Mouse (Mus musculus) kidney, embryonic 14.5 days (tissue): ENCODE data around the gene Ostm1. TPM values are rescaled to one million over a fixed set of nuclear protein-coding genes. Genes with fewer than 3 reads are reported as not detected.

ENCODE experiments used
- ATAC-seq: fragments of 200-750 bp; cut with Nextera tagmentation; 2 replicates; pipeline ENCODE4 v1.8.0; 2017; ENCODE audit warnings: moderate number of reproducible peaks, mild to moderate bottlenecking, moderate TSS enrichment, moderate library complexity; ENCODE audit not compliant: low FRiP score, low TSS enrichment
- H3K27ac ChIP-seq: fragments of 300-500 bp; sonication (generic); 2 replicates; pipeline ENCODE4 v1.5.1; 2014; ENCODE audit warnings: low read depth, mild to moderate bottlenecking, low read length, moderate library complexity, mixed read lengths
- H3K27me3 ChIP-seq: fragments of 300-500 bp; sonication (generic); 2 replicates; pipeline ENCODE4 v1.6.1; 2014; ENCODE audit warnings: mild to moderate bottlenecking, low read length; ENCODE audit not compliant: control insufficient read depth, insufficient read depth
- H3K36me3 ChIP-seq: fragments of 300-500 bp; sonication (generic); 2 replicates; pipeline ENCODE4 v1.6.1; 2014; ENCODE audit warnings: low read length, mixed read lengths; ENCODE audit not compliant: control insufficient read depth, insufficient read depth
- H3K4me1 ChIP-seq: fragments of 300-500 bp; sonication (generic); 2 replicates; pipeline ENCODE4 v1.6.1; 2014; ENCODE audit warnings: low read length, mixed read lengths; ENCODE audit not compliant: control insufficient read depth, insufficient read depth
- H3K4me2 ChIP-seq: fragments of 300-500 bp; sonication (generic); replicated peaks from 2 replicates; pipeline ENCODE4 v1.6.1; 2014; ENCODE audit warnings: low read depth, mild to moderate bottlenecking, low read length
- H3K4me3 ChIP-seq: fragments of 300-500 bp; sonication (generic); 2 replicates; pipeline ENCODE4 v1.5.1; 2014; ENCODE audit warnings: mild to moderate bottlenecking, low read length
- H3K9ac ChIP-seq: fragments of 300-500 bp; sonication (generic); 2 replicates; pipeline ENCODE4 v1.6.1; 2014; ENCODE audit warnings: low read depth, mild to moderate bottlenecking, low read length, moderate library complexity
- H3K9me3 ChIP-seq: fragments of 300-500 bp; sonication (generic); 2 replicates; pipeline ENCODE4 v1.6.1; 2016; ENCODE audit warnings: low read length; ENCODE audit not compliant: control insufficient read depth
- WGBS: fragments of 180-500 bp; shearing (Covaris S2); extraction: QIAGEN DNeasy Blood & Tissue Kit; methylation state at CpG from one replicate; pipeline ENCODE4 v1.1.7; 2014; 5-methylcytosine and 5-hydroxymethylcytosine counted together
- polyA plus RNA-seq: library from polyadenylated mRNA; unstranded; fragments of >200 nt; fragmentation: Nextera tagmentation; extraction: Ambion mirVana; gene quantifications from 2 replicates; pipeline ENCODE4 v1.2.1, GENCODE M21; 2014

Ostm1 gene
- polyA plus RNA-seq, 1 experiment from 2014 or later: 12.9 TPM

GRCm38 (mm10) chr10:42572971-42573370 is 10.7 kb upstream of the Ostm1 start:
- H3K4me3 ChIP-seq: 0 out of 2 replicates have a peak overlapping the region, but pooled peaks have one; percentile 1
- no peak overlapping the region for H3K4me2 ChIP-seq

GRCm38 (mm10) chr10:42574639-42575038 is 9.0 kb upstream of the Ostm1 start:
- Histone ChIP-seq H3K4me2 (no peak overlapping the region), H3K4me3 (no peak overlapping the region), H3K36me3 (no peaks in the 10 kb centered on the region), H3K9me3 (no peaks in the 10 kb centered on the region), H3K4me1 (no peaks in the 10 kb centered on the region), H3K27ac (no peak overlapping the region), H3K9ac (no peak overlapping the region), H3K27me3 (peaks cover 96% of the 10 kb centered on the region)
- WGBS: under 1% methylated on average over 10 of the region's 10 CpGs
- no peak for ATAC-seq

More at GRCm38 (mm10) chr10:42572971-42573370, 10.7 kb upstream of the Ostm1 start:
- 1% methylated on average over 15 of the region's 15 CpGs for WGBS
- Histone ChIP-seq H3K9ac (no peak overlapping the region), H3K27ac (no peak overlapping the region), H3K9me3 (no peaks in the 10 kb centered on the region), H3K4me1 (no peaks in the 10 kb centered on the region), H3K36me3 (no peaks in the 10 kb centered on the region), H3K27me3 (peaks cover 94% of the 10 kb centered on the region)
- no peak for ATAC-seq

- 2% methylated on average over 15 of the region's 15 CpGs for WGBS
Observed at GRCm38 (mm10) chr10:42577525-42578280, 5.9 kb upstream of the Ostm1 start.

GRCm38 (mm10) chr10:42578281-42578675 is 5.3 kb upstream of the Ostm1 start:
- ATAC-seq: no peak
- H3K4me3 ChIP-seq: no peak overlapping the region
- no peak overlapping the region for H3K27ac ChIP-seq
- peaks cover 98% of the 10 kb centered on the region for H3K27me3 ChIP-seq
- H3K36me3 ChIP-seq: no peaks in the 10 kb centered on the region
- under 1% methylated on average over 15 of the region's 15 CpGs for WGBS
- peaks cover 10% of the 10 kb centered on the region; the same call in 1 of the 2 replicates for H3K4me1 ChIP-seq
- no peaks in the 10 kb centered on the region for H3K9me3 ChIP-seq
- no peak overlapping the region for H3K4me2 ChIP-seq
- no peak overlapping the region for H3K9ac ChIP-seq

More at GRCm38 (mm10) chr10:42577525-42578280, 5.9 kb upstream of the Ostm1 start:
- H3K27me3 ChIP-seq: peaks cover 98% of the 10 kb centered on the region
- no peak overlapping the region for H3K4me3 ChIP-seq
- H3K4me2 ChIP-seq: no peak overlapping the region
- H3K27ac ChIP-seq: no peak overlapping the region
- H3K36me3 ChIP-seq: no peaks in the 10 kb centered on the region
- H3K9ac ChIP-seq: no peak overlapping the region
- H3K9me3 ChIP-seq: no peaks in the 10 kb centered on the region
- no peak for ATAC-seq
- H3K4me1 ChIP-seq: peaks cover 10% of the 10 kb centered on the region; the same call in 1 of the 2 replicates

GRCm38 (mm10) chr10:42578698-42579474 is 4.7 kb upstream of the Ostm1 start:
- Histone ChIP-seq H3K9me3 (no peaks in the 10 kb centered on the region), H3K4me3 (no peak overlapping the region), H3K27me3 (peaks cover 98% of the 10 kb centered on the region), H3K4me1 (peaks cover 13% of the 10 kb centered on the region; the same call in 1 of the 2 replicates), H3K27ac (no peak overlapping the region), H3K4me2 (no peak overlapping the region), H3K9ac (no peak overlapping the region), H3K36me3 (no peaks in the 10 kb centered on the region)
- WGBS: under 1% methylated on average over 22 of the region's 22 CpGs
- ATAC-seq: no peak

GRCm38 (mm10) chr10:42579475-42580130 is 4.0 kb upstream of the Ostm1 start:
- H3K4me3 ChIP-seq: no peak overlapping the region
- H3K36me3 ChIP-seq: no peaks in the 10 kb centered on the region
- no peak overlapping the region for H3K9ac ChIP-seq
- WGBS: under 1% methylated on average over 40 of the region's 41 CpGs
- no peaks in the 10 kb centered on the region for H3K9me3 ChIP-seq
- peak; percentile 56; the same call in 1 of the 2 replicates for ATAC-seq
- no peak overlapping the region for H3K27ac ChIP-seq
- peaks cover 98% of the 10 kb centered on the region for H3K27me3 ChIP-seq
- peaks cover 19% of the 10 kb centered on the region; the same call in 1 of the 2 replicates for H3K4me1 ChIP-seq
- peak overlapping the region; percentile 22 for H3K4me2 ChIP-seq

GRCm38 (mm10) chr10:42580131-42580950 is 3.3 kb upstream of the Ostm1 start:
- no peak overlapping the region for H3K9ac ChIP-seq
- no peak for ATAC-seq
- no peaks in the 10 kb centered on the region for H3K9me3 ChIP-seq
- no peak overlapping the region for H3K27ac ChIP-seq
- H3K4me2 ChIP-seq: peak overlapping the region; percentile 22
- peaks cover 19% of the 10 kb centered on the region; the same call in 1 of the 2 replicates for H3K4me1 ChIP-seq
- peaks cover 98% of the 10 kb centered on the region for H3K27me3 ChIP-seq
- WGBS: under 1% methylated on average over 29 of the region's 29 CpGs
- H3K4me3 ChIP-seq: no peak overlapping the region
- H3K36me3 ChIP-seq: no peaks in the 10 kb centered on the region

- Histone ChIP-seq H3K36me3 (no peaks in the 10 kb centered on the region), H3K9ac (no peak overlapping the region), H3K4me3 (no peak overlapping the region), H3K4me1 (peaks cover 19% of the 10 kb centered on the region; the same call in 1 of the 2 replicates), H3K27me3 (peaks cover 98% of the 10 kb centered on the region), H3K27ac (no peak overlapping the region), H3K9me3 (no peaks in the 10 kb centered on the region), H3K4me2 (no peak overlapping the region)
- ATAC-seq: no peak
- 3% methylated on average over 7 of the region's 7 CpGs for WGBS
Observed at GRCm38 (mm10) chr10:42580951-42581277, 2.7 kb upstream of the Ostm1 start.
